Mouse (Mus musculus) small intestine, adult 2 months (tissue): ENCODE results near the gene Agrn. TPM values are rescaled to one million over a fixed set of nuclear protein-coding genes. Genes with fewer than 3 reads are reported as not detected.

Experiments used
- H3K27ac ChIP-seq: fragments of 200-500 bp; 2 replicates; pipeline ENCODE4 v1.5.1; 2012; ENCODE audit warnings: low read depth, low read length, control low read depth, inconsistent platforms; ENCODE audit not compliant: insufficient read depth
- H3K27me3 ChIP-seq: fragments of 200-500 bp; 2 replicates; pipeline ENCODE4 v1.6.1; 2012; ENCODE audit warnings: mild to moderate bottlenecking, moderate library complexity, low read length, inconsistent platforms; ENCODE audit not compliant: control insufficient read depth, insufficient read depth
- H3K36me3 ChIP-seq: fragments of 200-500 bp; 2 replicates; pipeline ENCODE4 v1.6.1; 2012; ENCODE audit warnings: mild to moderate bottlenecking, low read length, control low read depth, inconsistent platforms; ENCODE audit not compliant: control insufficient read depth, insufficient read depth
- H3K4me1 ChIP-seq: fragments of 200-500 bp; 2 replicates; pipeline ENCODE4 v1.6.1; 2012; ENCODE audit warnings: low read length, inconsistent platforms, mixed read lengths; ENCODE audit not compliant: control insufficient read depth, insufficient read depth, insufficient read length
- H3K4me3 ChIP-seq: fragments of 200-500 bp; 2 replicates; pipeline ENCODE4 v1.5.1; 2012; ENCODE audit warnings: low read depth, mild to moderate bottlenecking, control low read depth, inconsistent platforms, low read length, moderate library complexity
- CTCF ChIP-seq: fragments of 200-500 bp; IDR thresholded peaks from 2 replicates; pipeline ENCODE4 v1.5.1; 2012; ENCODE audit warnings: low read depth, mild to moderate bottlenecking, control low read depth, inconsistent platforms, low read length, moderate library complexity, mixed read lengths; ENCODE audit not compliant: insufficient replicate concordance, insufficient read length; ENCODE audit errors: extremely low read depth
- POLR2A ChIP-seq: fragments of 200-500 bp; IDR thresholded peaks from 2 replicates; pipeline ENCODE4 v1.6.1; 2012; ENCODE audit warnings: low read depth, mild to moderate bottlenecking, control low read depth, inconsistent platforms, low read length, moderate library complexity
- WGBS: fragments of 180-500 bp; shearing (Covaris S2); methylation state at CpG from one replicate; pipeline ENCODE4 v1.1.7; 2018; 5-methylcytosine and 5-hydroxymethylcytosine counted together
- polyA plus RNA-seq: library from polyadenylated mRNA; depleted of rRNA; stranded (reverse); fragments of >200 nt; gene quantifications from 2 replicates; pipeline ENCODE4 v1.2.3, GENCODE M21; 2012

Gene Agrn
- polyA plus RNA-seq, 1 experiment: 101 TPM

DNA sequence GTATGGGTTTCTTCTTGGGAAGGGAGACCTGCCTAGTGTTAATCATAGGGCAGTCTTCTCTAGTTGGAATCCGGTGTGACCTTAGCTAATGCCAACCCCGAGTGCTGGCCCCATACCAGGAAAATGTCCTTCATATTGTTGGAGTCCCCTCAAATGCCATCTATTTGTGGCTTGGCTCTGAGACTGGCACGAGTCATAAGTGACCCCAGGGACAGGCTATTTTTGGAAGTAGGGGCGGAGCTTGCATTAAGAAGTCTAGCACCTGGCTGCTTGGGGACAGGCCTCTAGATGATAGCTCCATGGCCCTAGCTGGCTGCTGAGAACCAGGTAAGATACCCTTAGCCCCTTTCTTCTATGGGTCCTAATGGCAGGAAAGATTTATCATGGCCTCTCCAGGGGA is 18.4 kb upstream of the Agrn start, which contains the start of gene Perm1:
Gene Perm1, plus strand, starts transcription at position 220 of the 400 bp plus-strand sequence.
- Histone ChIP-seq H3K27me3 (no peaks in the 10 kb centered on the region), H3K4me1 (no peaks in the 10 kb centered on the region), H3K27ac (no peak within 1 kb of the TSS), H3K4me3 (no peak within 1 kb of the TSS), H3K36me3 (no peaks in the 10 kb centered on the region)
- no peak for TF ChIP-seq POLR2A
- no peak for TF ChIP-seq CTCF
- 55% methylated on average over 4 of the region's 4 CpGs for WGBS

DNA sequence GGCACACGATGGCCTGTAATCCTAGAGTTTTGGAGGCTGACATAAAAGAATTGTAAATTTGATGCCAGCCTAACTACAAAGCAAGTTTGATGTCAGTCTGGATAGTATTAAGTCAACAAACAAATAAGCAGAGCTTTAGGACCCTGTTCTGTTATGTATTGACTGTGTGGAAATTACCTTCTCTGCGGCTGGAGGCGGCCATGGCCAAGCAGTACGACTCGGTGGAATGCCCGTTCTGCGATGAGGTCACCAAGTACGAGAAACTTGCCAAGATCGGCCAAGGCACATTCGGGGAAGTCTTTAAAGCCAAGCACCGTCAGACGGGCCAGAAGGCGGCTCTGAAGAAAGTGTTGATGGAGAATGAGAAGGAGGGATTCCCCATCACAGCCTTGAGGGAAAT is 15.8 kb upstream of the Agrn start:
- Histone ChIP-seq H3K27me3 (no peaks in the 10 kb centered on the region), H3K4me3 (no peak overlapping the region), H3K27ac (no peak overlapping the region), H3K4me1 (no peaks in the 10 kb centered on the region), H3K36me3 (no peaks in the 10 kb centered on the region)
- WGBS: 91% methylated on average over 13 of the region's 13 CpGs
- TF ChIP-seq CTCF (no peak), POLR2A (no peak)

DNA sequence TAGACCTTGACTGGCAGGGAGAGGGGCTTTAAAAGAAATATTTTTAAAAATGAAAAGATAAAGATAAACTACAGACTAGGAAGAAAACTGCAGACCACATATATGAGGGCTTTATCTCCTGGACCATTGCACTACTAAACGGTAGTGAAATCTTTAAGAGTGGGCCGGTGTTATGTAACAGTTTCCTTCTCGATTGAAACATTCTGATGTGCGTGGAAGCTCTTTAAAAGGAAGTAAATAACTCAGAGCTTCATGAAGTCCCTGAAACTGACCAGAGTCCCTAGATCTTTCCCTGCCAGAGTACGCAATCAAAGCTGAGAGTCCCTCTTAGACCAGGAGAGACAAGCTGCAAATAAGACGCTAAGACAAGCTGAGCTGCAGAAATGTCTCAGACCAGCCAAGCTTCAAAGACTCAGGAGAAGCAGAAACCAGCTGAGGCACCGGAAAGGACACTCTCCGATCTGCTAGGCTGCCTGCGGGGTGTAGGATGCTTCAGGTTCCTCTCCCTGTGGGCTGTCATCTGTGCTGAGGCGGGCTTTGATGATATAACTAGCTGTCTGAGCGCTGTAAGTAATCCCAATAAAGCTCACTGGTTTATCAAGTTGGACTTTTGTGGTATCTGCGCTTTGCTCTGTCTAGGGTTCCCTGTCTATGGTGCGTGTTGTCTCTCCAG is 12.8 kb upstream of the Agrn start:
- TF ChIP-seq POLR2A (no peak), CTCF (no peak)
- 76% methylated on average over 13 of the region's 13 CpGs for WGBS

DNA sequence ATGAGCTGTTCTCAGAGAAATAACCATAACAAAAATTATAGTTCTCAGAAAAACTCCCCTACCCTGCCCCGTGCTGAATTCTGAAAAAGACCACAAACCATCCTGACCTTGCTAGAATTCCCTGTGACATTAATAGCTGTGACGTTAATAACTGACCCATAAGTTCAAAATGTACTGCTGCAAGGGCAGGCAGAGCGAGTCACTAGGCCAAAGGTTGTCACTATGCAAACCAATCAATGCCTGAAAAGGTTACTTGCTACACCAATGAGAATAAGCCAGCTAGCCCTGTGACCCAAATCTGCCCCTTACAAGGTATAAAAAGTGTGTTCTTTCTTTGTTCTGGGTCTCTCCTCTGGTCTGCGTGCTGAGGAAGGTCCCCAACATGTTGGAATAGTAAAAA is 11.6 kb upstream of the Agrn start:
- 84% methylated on average over 4 of the region's 4 CpGs for WGBS
- Histone ChIP-seq H3K27me3 (no peaks in the 10 kb centered on the region; the same call in 1 of the 2 replicates), H3K36me3 (no peaks in the 10 kb centered on the region), H3K4me3 (no peak overlapping the region), H3K27ac (no peak overlapping the region), H3K4me1 (no peaks in the 10 kb centered on the region)
- TF ChIP-seq POLR2A: no peak
- no peak for TF ChIP-seq CTCF

More for the DNA sequence above, 12.8 kb upstream of the Agrn start:
- no peaks in the 10 kb centered on the region for H3K4me1 ChIP-seq
- H3K4me3 ChIP-seq: no peak overlapping the region
- no peaks in the 10 kb centered on the region for H3K27me3 ChIP-seq
- H3K36me3 ChIP-seq: no peaks in the 10 kb centered on the region
- no peak overlapping the region for H3K27ac ChIP-seq

DNA sequence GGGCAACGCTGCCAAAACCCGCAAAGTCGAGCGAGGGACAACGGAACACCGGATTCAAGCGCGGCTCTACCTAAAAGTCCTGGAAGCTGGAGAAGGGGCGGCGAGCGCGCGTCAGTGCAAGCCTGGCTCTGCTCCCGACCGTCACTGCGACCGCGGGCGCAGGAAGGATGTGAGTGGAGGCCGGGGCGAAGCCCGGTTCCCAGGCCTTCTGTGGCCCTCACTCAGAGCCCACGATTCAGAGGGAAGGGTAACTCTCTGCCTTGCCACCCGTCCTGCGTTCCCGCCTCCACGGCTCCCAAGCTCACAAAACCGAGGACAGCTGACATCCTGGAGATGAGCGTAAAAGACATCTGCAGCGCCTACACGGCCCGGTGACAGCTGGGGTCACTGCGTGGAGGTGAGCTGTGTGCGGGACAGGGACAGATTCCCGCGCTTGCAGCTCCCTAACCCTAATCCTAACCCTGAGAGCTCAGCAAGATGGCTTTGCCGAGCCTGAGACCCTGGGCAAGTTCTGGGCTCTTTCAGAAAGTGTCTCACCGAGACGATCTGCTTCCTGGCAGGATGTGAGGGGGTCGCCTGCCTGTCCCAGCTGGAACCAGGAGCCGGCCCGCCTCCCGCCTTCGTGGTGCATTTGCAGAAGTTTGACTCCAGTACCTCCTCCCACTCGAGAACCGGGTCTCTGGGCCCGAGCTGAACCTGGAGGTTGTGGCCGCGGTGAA is 6.3 kb upstream of the Agrn start:
- under 1% methylated on average over 49 of the region's 49 CpGs for WGBS
- Histone ChIP-seq H3K4me3 (peak overlapping the region; percentile 83), H3K27me3 (no peaks in the 10 kb centered on the region; the same call in 1 of the 2 replicates), H3K4me1 (peaks cover 7% of the 10 kb centered on the region; the same call in 1 of the 2 replicates), H3K36me3 (0 out of 2 replicates have a peak, but pooled peaks cover 2% of the 10 kb centered on the region), H3K27ac (peak overlapping the region; percentile 75)
- TF ChIP-seq CTCF: no peak
- no peak for TF ChIP-seq POLR2A

DNA sequence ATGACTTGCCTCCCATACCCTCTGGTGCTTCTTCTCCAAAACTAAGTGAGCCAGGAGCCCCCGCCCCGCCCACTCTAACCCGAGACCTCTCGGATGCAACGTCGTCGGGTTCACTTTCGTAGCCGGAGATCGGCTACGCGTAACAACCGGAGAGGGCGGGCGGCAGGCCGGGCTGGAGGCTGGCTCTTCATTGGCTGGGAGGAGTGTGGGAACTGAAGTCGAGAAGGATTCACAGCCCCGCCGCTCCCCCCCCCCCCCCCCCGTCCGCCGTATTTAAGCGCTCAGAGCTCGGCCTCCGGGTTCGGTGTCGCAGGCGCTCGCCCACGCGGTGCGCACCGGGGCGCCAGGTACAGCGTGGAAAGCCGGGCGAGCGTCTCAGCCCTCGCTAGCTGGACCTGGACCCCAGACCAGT is 5.7 kb upstream of the Agrn start, which contains the start of gene AW011738:
Gene AW011738, plus strand, starts transcription at position 304 of the 412 bp plus-strand sequence.
- under 1% methylated on average over 36 of the region's 39 CpGs for WGBS
- no peaks in the 10 kb centered on the region; the same call in 1 of the 2 replicates for H3K27me3 ChIP-seq
- H3K4me1 ChIP-seq: peaks cover 7% of the 10 kb centered on the region; the same call in 1 of the 2 replicates
- H3K36me3 ChIP-seq: 0 out of 2 replicates have a peak, but pooled peaks cover 2% of the 10 kb centered on the region
- TF ChIP-seq CTCF (no peak), POLR2A (peak; percentile 73)
- H3K4me3 ChIP-seq: peak within 1 kb of the TSS; percentile 83
- H3K27ac ChIP-seq: peak within 1 kb of the TSS; percentile 75

DNA sequence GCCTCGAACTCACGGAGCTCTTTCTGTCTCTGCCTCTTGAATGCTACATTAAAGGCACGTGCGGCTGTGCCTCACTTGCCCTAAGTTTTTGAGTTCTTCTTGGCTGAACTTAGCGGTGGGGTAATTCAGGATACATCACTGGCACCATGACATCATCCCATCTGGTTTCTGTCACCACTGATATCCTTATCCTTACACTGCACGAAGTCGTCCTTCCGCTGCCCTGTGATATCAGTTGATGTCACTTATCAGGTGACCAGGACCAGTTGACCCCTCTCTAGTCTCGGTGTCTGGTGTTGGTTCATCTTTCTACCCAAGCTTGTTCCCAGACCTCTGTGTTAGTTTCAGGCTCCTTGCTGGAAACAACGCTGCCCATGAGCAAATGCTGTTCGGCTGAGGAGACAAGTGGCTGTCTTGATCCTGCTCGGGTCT is 5.2 kb upstream of the Agrn start:
- Histone ChIP-seq H3K4me3 (peak overlapping the region; percentile 83), H3K27ac (peak overlapping the region; percentile 75), H3K27me3 (no peaks in the 10 kb centered on the region; the same call in 1 of the 2 replicates), H3K4me1 (peaks cover 7% of the 10 kb centered on the region; the same call in 1 of the 2 replicates), H3K36me3 (0 out of 2 replicates have a peak, but pooled peaks cover 2% of the 10 kb centered on the region)
- TF ChIP-seq POLR2A: no peak
- no peak for TF ChIP-seq CTCF
- 40% methylated on average over 12 of the region's 12 CpGs for WGBS
